Mouse (Mus musculus) spleen, postnatal 36 days (tissue): ENCODE measurements around the gene Mark3.
"Not testable (repeated sequence)": the region's sequence is repeated elsewhere in the genome, so short reads cannot be mapped to it uniquely, and the experiment has no call there.

Source experiments
- DNase-seq, 2 experiments: peaks; one replicate each; pipeline ENCODE4 v3.0.0; 2022; ENCODE audit warnings: low spot score in 2 of 2, mixed read lengths in 1 of 2

The Mark3 gene

DNA sequence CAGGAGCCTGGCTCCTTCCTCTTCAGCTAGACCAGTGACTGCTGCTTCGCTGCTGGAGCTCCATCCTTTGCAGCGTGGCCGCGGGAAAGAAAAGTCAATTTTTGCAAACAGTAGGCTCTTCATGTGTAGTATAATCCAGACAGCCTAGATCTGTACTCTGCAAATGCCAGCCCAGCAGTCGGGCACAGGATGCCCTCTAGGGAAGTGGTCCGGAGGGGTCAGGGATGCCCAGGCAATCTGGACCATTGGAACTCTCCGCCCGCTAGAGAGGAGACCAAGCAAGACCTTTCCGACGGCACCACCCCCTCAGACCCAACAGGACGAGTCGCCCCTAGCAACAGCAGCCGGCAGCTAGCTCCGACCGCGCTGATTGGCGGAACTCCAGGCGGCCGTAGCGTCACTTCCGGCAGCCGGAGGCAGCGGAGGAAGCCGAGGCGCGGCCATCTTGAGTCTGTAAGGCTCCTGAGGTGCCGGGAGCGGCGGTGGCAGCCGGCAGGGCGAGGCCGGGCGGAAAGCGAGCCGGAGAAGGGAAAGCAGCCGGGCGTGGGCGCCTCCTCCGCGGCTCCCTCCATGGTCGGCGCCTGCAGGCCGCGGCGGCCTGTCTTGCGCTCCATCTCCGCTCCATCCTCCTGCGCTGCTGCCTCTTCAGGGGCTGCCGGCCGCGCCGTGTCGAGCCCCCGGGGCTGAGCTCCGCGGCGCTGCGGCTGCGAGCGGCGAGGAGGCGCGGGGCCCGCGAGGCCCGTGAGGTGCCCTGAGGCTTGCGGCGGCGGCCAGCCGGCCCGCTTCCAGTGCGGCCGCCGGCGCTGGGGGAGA, at the start of gene Mark3:
Gene Mark3, plus strand, starts transcription at position 450 of the 813 bp plus-strand sequence.
- peak; percentile 96 for DNase-seq

GRCm38 (mm10) chr12:111524883-111525282, 49.4 kb upstream of the Mark3 start:
- no peak for DNase-seq

- no peak for DNase-seq
These were observed 46.6 kb upstream of the Mark3 start for GRCm38 (mm10) chr12:111527643-111528281.

DNA sequence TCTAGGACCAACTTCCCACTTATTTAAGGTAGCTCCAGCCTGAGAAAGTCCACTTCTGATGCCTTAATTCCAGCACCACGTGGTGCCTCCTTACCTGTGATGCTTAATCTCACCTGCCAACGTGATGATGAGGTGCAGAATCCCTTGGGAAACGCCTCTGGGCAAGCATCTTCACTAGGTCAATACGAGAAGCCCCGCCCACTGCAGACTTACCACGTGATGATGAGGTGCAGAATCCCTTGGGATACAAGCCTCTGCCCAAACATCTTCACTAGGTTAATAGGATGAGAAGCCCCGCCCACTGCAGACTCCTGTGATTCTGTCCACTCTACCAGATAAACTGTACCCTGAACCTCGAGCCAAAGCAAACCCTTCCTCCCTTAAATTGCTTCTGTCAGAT, 45.1 kb upstream of the Mark3 start:
- DNase-seq, result no peak

DNA sequence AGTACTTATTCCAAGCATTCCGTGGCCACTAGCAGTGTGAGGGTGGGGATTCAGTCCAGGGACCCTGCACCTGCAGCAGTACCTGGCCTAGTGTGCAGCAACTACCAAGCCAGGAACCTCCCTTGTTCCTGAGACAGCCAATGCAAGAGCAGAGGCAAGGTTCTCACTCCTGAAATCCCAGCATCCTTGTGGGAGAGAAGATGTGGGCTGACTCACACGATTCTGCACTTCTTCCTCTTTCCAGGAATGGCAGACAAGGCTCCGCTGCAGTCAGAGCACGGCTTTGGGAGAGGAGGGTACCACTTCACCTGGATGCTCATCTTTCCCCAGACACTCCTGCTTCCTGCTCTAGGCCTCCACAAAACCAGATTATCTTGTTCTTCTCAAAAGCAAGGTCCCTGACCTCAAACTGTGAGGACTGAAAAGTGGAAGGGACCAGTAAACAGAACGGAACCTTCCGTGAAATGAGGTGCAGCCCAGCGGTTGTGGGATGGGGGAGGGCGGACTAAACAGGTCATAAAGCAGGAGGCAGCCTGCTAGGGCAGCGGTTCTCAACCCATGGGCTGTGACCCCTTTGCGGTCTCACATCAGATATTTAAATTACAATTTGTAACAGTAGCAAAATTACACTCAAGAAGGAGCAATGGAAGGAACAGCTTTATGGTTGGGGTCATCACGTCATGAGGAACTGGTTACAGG, 41.1 kb upstream of the Mark3 start:
- DNase-seq, result no peak

- DNase-seq, result peak; percentile 42 to 64
These were observed 39.0 kb upstream of the Mark3 start for GRCm38 (mm10) chr12:111535281-111535680.

DNA sequence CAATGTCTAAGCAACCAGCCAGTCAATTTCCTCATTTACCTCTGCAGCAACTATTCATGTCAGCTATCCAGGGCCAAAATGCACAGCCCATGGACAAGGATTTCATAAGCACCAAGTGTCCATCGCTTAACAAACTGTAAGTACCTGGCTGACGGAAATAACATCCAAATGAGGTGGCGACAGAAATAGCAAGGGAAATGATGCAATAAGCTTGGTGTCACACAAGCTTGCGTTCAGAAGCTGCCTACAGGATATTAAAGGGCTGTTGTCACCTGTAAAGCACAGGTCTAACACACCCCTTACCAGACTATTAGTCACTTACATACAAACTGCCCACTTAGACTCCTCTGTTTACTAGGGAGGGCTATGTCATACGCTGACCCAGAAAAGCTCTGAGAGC, 38.6 kb upstream of the Mark3 start:
- peak in 1 of 2 experiments; percentile 41 for DNase-seq

DNA sequence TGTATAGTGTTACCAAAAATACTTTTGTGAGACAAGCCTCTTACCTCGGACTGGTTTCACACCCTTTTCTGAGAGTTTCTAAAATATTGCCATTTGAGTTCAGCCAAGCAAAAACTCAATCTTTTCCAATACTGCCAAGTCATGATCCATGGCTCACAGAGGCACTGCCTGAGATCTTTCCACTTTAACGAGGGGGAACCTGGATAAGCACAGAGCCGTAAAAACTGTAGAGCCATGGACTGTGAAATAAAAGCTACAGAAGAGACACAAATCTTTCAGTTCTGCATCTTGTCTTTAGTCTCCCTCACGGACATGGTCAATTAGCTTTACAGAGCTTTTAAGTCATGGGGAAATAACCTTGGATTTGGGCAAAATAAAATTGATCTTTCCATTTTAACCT, 37.6 kb upstream of the Mark3 start:
- no peak for DNase-seq

GRCm38 (mm10) chr12:111537341-111537740, 37.0 kb upstream of the Mark3 start:
- DNase-seq, result no peak

GRCm38 (mm10) chr12:111537796-111538291, 36.5 kb upstream of the Mark3 start, which contains the start of gene Eif5:
Eif5 (plus strand) TSS chr12:111538016.
- peak; percentile 99 for DNase-seq

DNA sequence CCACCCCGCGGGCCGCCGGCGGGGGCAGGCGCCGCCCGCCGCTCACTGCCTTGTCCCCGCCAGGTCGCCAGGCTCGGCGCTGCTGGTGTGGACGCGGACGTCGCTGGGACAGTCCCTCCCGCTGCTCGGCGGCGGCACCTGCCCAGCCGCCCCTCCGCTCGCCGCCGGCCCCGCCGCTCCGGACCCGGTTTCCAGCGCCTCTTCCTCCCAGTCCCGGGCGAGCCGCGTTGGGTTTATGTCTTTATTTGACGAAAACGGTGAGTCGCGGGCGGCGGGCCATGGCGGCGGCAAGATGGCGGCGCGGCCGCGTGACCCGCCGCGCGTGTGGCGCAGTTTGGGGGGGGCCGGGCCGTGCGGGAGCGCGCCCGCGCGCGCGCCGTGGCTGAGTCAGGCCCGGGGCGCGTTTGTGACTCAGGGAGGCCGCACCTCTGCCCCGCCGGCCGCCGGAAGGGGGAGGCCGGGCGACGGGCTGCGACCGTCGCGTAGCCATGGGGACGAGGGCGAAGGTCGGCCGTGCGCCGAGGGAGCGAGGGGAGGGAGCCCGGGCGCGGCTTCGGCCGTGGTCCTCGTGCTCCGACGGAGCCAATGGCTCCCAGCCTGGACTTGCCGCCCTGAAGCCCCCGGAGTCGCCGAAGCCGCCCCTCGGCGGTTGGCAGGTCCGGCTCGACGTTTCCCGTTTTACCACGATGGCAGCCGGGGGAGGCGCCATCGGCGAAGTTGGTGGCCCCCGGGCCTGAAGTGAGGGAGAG, 35.9 kb upstream of the Mark3 start:
- peak; percentile 74 to 75 for DNase-seq

DNA sequence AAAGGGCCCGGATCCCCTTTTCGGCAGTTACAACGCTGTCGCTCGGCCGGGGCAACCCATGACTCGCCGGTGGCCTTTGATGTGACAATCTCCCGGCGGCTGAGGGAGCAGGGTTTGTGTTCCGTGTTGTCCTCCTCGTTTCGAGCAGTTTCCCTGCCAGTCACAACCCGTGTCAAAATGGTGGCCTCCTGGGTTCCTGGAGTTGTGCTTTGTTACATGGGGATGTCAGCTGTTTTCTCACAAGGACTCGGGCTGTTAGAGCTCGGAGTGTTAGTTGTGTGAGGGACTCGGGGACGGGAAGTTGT, 35.3 kb upstream of the Mark3 start:
- no peak for DNase-seq

DNA sequence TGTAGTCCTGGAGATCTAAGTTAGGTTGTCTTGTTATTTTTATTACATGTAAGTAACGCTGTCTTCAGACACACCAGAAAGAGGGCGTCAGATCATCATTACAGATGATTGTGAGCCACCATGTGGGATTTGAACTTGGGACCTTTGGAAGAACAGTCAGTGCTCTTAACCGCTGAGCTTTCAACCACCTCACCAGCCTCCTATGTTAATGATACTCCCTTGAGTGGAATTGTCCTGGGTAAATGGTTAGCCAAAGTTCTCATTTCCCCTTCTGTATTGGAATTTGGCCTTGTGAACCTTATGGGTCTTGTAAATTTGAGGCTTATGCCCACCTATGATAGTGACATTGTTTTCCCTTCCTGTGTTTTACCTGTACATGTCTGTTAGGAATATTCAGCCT, 27.3 kb upstream of the Mark3 start:
- DNase-seq, result no peak

DNA sequence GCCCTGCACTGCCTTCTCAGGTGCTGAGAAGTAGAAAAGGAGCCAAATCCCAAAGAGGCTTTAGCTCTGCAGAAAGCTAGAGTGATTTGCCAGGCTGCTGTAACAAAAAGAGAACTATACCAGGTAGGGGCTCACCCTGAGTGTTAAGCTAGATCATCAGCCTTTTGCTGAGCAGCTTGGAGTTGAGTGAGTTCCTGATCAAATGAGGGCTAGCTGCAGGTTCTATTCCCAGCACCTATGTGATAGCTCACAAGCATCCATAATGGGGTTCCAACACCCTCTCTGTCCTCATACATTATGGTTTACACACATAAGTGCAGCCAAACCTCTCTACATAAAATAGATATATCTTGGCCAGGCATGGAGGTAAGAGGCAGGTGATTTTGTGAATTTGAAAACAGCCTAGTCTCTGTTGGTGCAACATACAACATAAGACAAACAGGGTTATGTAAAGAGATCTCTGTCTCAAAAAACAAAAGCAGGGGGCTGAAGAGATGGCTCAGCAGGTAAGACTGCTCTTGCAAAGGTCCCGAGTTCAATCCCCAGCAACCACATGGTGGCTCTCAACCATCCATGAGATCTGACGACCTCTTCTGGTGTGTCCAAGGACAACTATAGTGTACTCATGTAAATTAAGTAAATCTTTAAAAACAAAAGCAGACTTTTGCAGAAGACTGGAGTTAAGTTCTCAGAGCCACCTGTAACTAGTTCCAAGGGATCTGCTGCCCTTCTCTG, 25.6 kb upstream of the Mark3 start:
- no peak for DNase-seq

DNA sequence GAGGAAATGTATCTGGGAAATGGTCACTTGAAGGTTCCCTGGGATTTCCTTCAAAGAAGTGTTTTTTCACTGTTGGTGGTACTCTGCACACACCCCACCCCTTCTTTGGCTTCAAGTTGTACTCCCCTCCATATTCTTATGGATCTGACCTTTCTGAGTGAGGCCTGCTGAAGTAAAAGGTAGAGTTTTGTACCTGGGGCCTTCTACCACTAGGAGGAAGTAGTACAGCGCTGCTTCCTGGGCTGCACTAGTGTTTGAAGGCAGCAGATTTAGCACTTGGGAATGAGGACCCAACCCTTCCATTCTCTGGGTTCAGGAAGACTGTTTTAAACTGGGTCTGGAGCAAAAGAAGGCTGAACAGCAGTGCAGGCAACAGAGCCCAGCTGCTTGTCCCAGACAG, 23.6 kb upstream of the Mark3 start:
- no peak for DNase-seq

GRCm38 (mm10) chr12:111552342-111552741, 22.0 kb upstream of the Mark3 start:
- DNase-seq, result no peak

GRCm38 (mm10) chr12:111555357-111555756, 19.0 kb upstream of the Mark3 start:
- DNase-seq, result no peak

- DNase-seq, result not testable (repeated sequence)
These were observed 18.4 kb upstream of the Mark3 start for GRCm38 (mm10) chr12:111555893-111556292.

DNA sequence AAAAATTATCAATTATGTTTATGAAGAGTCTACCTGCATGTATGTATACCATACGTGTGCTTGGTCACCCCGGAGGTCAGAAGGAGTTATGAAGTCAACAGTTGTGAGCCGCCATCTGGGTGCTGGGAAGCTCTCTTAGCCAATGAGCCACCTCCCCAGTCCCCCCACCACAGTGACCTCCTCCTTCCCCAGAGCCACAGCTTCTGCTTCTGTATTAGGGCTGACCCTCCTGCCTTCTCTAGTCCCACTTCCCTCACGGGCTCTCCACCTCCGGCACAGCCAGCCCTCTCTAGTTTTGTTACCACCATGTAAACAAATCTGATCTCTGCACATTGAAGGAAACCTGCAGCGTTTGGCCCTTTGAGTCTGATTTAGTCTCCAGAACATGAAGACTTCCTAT, 16.8 kb upstream of the Mark3 start:
- no peak for DNase-seq

GRCm38 (mm10) chr12:111558655-111559054, 15.7 kb upstream of the Mark3 start:
- peak; percentile 23 to 50 for DNase-seq

DNA sequence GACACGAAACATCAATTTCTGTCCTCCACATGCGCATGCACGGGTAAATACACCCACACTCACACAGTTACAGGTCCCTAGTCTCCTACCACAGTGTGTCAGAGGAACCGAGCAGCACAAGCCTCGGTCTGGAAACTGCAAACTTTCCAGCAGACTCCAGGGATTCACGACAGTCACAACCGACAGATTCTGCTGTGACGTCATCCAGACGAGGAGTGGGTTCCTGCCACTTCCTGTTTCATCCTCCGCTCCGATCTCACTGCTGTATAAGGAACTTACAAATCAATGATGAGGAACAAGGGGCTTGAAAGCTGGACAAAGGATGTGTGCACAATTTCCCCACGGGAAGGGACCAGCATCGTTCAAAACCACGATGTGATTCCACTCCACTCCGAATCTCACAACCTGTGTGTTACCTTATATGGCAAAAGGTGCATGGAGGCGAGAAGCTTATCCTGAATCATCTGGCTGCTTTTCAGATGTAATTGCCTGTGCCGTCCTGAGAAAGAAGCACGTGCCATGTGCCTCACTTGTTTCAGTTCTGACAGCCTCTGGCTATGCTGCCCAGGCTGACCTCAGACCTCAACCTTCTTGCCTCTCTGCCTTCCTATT, 14.6 kb upstream of the Mark3 start:
- DNase-seq, result peak; percentile 42 to 50
